Mouse (Mus musculus): ENCODE measurements around the gene Med27. TPM values are rescaled to one million over a fixed set of nuclear protein-coding genes. Genes with fewer than 3 reads are reported as not detected.

The Med27 gene
- polyA plus RNA-seq, 1 experiment from 2014 or later = 31.1 TPM

- H3K4me2 ChIP-seq (ENCODE audit: low read depth, low read length) = no peak overlapping the region
- WGBS = 65% methylated on average over 2 of the region's 2 CpGs
- no peak overlapping the region for H3K27ac ChIP-seq (ENCODE audit: low read length)
- no peak overlapping the region for H3K9ac ChIP-seq (ENCODE audit: low read length)
- no peaks in the 10 kb centered on the region for H3K27me3 ChIP-seq (ENCODE audit: control insufficient read depth, insufficient read depth, low read length)
- no peaks in the 10 kb centered on the region for H3K36me3 ChIP-seq (ENCODE audit: control insufficient read depth, insufficient read depth)
- no peaks in the 10 kb centered on the region for H3K9me3 ChIP-seq (replicated peaks; ENCODE audit: control insufficient read depth, low read length)
- no peak overlapping the region for H3K4me3 ChIP-seq (ENCODE audit: low read length)
- H3K4me1 ChIP-seq (ENCODE audit: control insufficient read depth, insufficient read depth, low read length) = 0 out of 2 replicates have a peak, but pooled peaks cover 9% of the 10 kb centered on the region
- ATAC-seq (replicated peaks; ENCODE audit: extremely low read depth, insufficient read depth, low FRiP score) = no peak; the same call in 1 of the 2 replicates
Observed at GRCm38 (mm10) chr2:29485519-29485918, 138.9 kb downstream of the Med27 start.

GRCm38 (mm10) chr2:29486491-29486890 is 139.9 kb downstream of the Med27 start:
- ATAC-seq (replicated peaks; ENCODE audit: extremely low read depth, insufficient read depth, low FRiP score) = no peak
- Histone ChIP-seq H3K27ac (ENCODE audit: low read length) (no peak overlapping the region), H3K36me3 (ENCODE audit: control insufficient read depth, insufficient read depth) (no peaks in the 10 kb centered on the region), H3K4me3 (ENCODE audit: low read length) (no peak overlapping the region), H3K27me3 (ENCODE audit: control insufficient read depth, insufficient read depth, low read length) (no peaks in the 10 kb centered on the region), H3K9ac (ENCODE audit: low read length) (no peak overlapping the region), H3K9me3 (replicated peaks; ENCODE audit: control insufficient read depth, low read length) (no peaks in the 10 kb centered on the region), H3K4me1 (ENCODE audit: control insufficient read depth, insufficient read depth, low read length) (0 out of 2 replicates have a peak, but pooled peaks cover 9% of the 10 kb centered on the region), H3K4me2 (ENCODE audit: low read depth, low read length) (no peak overlapping the region)
- whole genome bisulfite sequencing = 88% methylated on average over 7 of the region's 7 CpGs

DNA sequence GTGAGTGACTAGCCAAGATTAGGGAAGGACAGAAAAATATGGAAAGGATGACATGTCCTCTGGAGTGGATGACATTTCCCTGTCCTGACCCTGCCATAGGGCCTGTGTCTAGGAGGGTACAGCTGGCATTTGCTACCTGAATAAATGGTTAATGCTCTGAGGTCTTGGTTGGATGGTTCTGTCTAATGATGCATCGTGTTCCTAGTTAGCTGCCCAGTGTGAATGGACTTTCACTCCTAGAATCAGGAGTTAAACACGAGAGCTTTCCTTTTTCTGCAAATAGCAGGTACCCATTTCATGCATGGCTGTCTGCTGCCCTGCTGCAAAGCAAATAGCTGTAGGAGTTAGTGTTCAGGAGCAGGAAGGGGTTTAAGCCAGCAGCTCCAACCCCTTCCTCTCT is 141.0 kb downstream of the Med27 start:
- Histone ChIP-seq H3K27me3 (ENCODE audit: control insufficient read depth, insufficient read depth, low read length) (no peaks in the 10 kb centered on the region), H3K4me3 (ENCODE audit: low read length) (no peak overlapping the region), H3K27ac (ENCODE audit: low read length) (no peak overlapping the region), H3K4me2 (ENCODE audit: low read depth, low read length) (no peak overlapping the region), H3K4me1 (ENCODE audit: control insufficient read depth, insufficient read depth, low read length) (0 out of 2 replicates have a peak, but pooled peaks cover 2% of the 10 kb centered on the region), H3K9ac (ENCODE audit: low read length) (no peak overlapping the region), H3K9me3 (replicated peaks; ENCODE audit: control insufficient read depth, low read length) (no peaks in the 10 kb centered on the region), H3K36me3 (ENCODE audit: control insufficient read depth, insufficient read depth) (no peaks in the 10 kb centered on the region)
- WGBS = 82% methylated on average over 2 of the region's 2 CpGs
- no peak for ATAC-seq (replicated peaks; ENCODE audit: extremely low read depth, insufficient read depth, low FRiP score)

- H3K4me1 ChIP-seq (ENCODE audit: control insufficient read depth, insufficient read depth, low read length) = peaks cover 10% of the 10 kb centered on the region
- no peaks in the 10 kb centered on the region for H3K36me3 ChIP-seq (ENCODE audit: control insufficient read depth, insufficient read depth)
- no peak overlapping the region for H3K9ac ChIP-seq (ENCODE audit: low read length)
- no peak overlapping the region for H3K27ac ChIP-seq (ENCODE audit: low read length)
- WGBS = 84% methylated on average over 13 of the region's 13 CpGs
- ATAC-seq (replicated peaks; ENCODE audit: extremely low read depth, insufficient read depth, low FRiP score) = no peak
- no peaks in the 10 kb centered on the region for H3K27me3 ChIP-seq (ENCODE audit: control insufficient read depth, insufficient read depth, low read length)
- no peak overlapping the region for H3K4me2 ChIP-seq (ENCODE audit: low read depth, low read length)
- H3K4me3 ChIP-seq (ENCODE audit: low read length) = no peak overlapping the region
- H3K9me3 ChIP-seq (replicated peaks; ENCODE audit: control insufficient read depth, low read length) = no peaks in the 10 kb centered on the region
Observed at GRCm38 (mm10) chr2:29488379-29489236, 142.0 kb downstream of the Med27 start.

DNA sequence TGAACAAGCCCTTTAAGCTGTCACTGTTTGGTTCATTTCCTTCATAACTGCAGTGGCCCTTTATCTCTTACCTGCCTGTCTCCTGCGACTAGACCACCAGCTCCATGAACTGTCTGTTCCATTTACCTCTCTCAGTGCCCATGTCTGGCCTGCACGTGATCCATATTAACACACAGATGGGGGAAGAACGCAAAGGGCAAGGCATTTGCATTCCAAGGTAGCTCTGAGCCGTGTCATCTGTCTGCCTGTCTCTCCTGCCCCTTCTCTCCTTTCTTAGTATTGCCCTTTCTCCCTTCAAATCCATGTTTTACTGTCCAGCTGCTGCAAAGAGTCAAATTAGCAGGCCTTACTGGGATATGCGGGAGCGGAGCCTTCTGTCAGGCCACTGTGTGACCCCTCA is 145.0 kb downstream of the Med27 start:
- Histone ChIP-seq H3K9me3 (replicated peaks; ENCODE audit: control insufficient read depth, low read length) (no peaks in the 10 kb centered on the region), H3K27ac (ENCODE audit: low read length) (no peak overlapping the region), H3K36me3 (ENCODE audit: control insufficient read depth, insufficient read depth) (no peaks in the 10 kb centered on the region), H3K4me1 (ENCODE audit: control insufficient read depth, insufficient read depth, low read length) (peaks cover 13% of the 10 kb centered on the region), H3K9ac (ENCODE audit: low read length) (no peak overlapping the region), H3K27me3 (ENCODE audit: control insufficient read depth, insufficient read depth, low read length) (no peaks in the 10 kb centered on the region), H3K4me2 (ENCODE audit: low read depth, low read length) (no peak overlapping the region), H3K4me3 (ENCODE audit: low read length) (no peak overlapping the region)
- ATAC-seq (replicated peaks; ENCODE audit: extremely low read depth, insufficient read depth, low FRiP score) = no peak
- 87% methylated on average over 6 of the region's 6 CpGs for WGBS

DNA sequence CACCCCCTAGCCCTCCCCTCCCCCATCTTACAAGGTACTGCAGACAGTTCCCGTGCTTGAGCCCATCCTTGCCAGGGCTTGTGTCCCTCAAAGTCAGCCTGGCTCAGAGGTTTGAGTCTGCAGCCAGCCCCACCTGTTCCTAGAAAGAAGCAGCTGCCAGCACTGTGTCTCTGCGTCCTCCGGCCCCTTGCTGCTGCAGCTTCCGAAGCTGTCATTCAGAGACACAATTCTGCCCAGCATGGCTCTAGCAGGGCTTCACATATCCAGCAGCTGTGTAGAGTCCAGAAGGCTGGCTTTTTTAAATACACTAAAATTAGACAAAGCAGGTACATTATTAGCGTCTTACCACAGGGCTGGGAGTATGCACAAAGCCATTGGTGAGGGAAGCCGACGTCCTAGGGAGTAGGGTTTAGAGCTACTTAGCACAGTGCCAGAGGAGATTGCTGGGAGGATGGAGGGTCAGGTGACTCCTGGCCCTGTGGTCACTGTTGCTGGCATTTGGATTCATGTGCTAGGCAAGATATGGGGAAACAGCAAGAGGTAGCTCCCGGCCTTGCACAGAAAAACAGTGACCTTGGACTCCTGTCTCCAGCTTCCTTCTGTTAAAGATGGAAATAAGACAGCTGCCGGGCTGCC is 146.9 kb downstream of the Med27 start:
- Histone ChIP-seq H3K36me3 (ENCODE audit: control insufficient read depth, insufficient read depth) (no peaks in the 10 kb centered on the region), H3K27ac (ENCODE audit: low read length) (no peak overlapping the region; the same call in 1 of the 2 replicates), H3K4me3 (ENCODE audit: low read length) (no peak overlapping the region), H3K4me1 (ENCODE audit: control insufficient read depth, insufficient read depth, low read length) (peaks cover 13% of the 10 kb centered on the region), H3K27me3 (ENCODE audit: control insufficient read depth, insufficient read depth, low read length) (no peaks in the 10 kb centered on the region), H3K9ac (ENCODE audit: low read length) (no peak overlapping the region; the same call in 1 of the 2 replicates), H3K4me2 (ENCODE audit: low read depth, low read length) (peak overlapping the region; percentile 2), H3K9me3 (replicated peaks; ENCODE audit: control insufficient read depth, low read length) (no peaks in the 10 kb centered on the region)
- ATAC-seq (replicated peaks; ENCODE audit: extremely low read depth, insufficient read depth, low FRiP score) = peak; percentile 63; the same call in 1 of the 2 replicates
- 37% methylated on average over 9 of the region's 9 CpGs for WGBS

DNA sequence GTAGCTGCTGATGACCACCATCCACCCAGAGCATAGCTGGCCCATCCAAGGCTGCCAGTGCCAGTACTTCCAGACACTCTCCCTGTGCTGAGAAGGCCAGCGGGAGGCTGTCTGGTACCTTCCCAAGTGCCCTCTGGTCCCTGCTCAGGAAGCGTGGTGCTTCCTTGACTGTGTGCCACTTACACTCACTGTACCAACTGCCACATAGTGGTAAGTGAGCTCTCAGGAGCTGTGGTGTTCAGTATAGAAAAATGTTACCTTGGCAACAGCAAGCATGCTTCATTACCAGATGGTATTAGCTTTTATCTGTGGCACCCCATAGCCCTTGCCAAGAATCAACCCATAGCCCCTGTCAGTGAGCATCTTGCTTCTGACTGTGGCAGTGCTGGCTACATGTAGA is 148.7 kb downstream of the Med27 start:
- ATAC-seq (replicated peaks; ENCODE audit: extremely low read depth, insufficient read depth, low FRiP score) = no peak
- WGBS = 96% methylated on average over 2 of the region's 2 CpGs

GRCm38 (mm10) chr2:29500601-29501350 is 154.2 kb downstream of the Med27 start:
- Histone ChIP-seq H3K4me1 (ENCODE audit: control insufficient read depth, insufficient read depth, low read length) (no peaks in the 10 kb centered on the region), H3K36me3 (ENCODE audit: control insufficient read depth, insufficient read depth) (no peaks in the 10 kb centered on the region)
- whole genome bisulfite sequencing = 79% methylated on average over 9 of the region's 9 CpGs

More for the DNA sequence above, 148.7 kb downstream of the Med27 start:
- no peaks in the 10 kb centered on the region for H3K9me3 ChIP-seq (replicated peaks; ENCODE audit: control insufficient read depth, low read length)
- H3K27me3 ChIP-seq (ENCODE audit: control insufficient read depth, insufficient read depth, low read length) = no peaks in the 10 kb centered on the region
- H3K4me1 ChIP-seq (ENCODE audit: control insufficient read depth, insufficient read depth, low read length) = peaks cover 13% of the 10 kb centered on the region
- H3K9ac ChIP-seq (ENCODE audit: low read length) = no peak overlapping the region
- H3K27ac ChIP-seq (ENCODE audit: low read length) = no peak overlapping the region
- H3K36me3 ChIP-seq (ENCODE audit: control insufficient read depth, insufficient read depth) = no peaks in the 10 kb centered on the region
- no peak overlapping the region for H3K4me3 ChIP-seq (ENCODE audit: low read length)
- H3K4me2 ChIP-seq (ENCODE audit: low read depth, low read length) = no peak overlapping the region

More at GRCm38 (mm10) chr2:29500601-29501350, 154.2 kb downstream of the Med27 start:
- H3K27me3 ChIP-seq (ENCODE audit: control insufficient read depth, insufficient read depth, low read length) = no peaks in the 10 kb centered on the region
- no peak overlapping the region for H3K9ac ChIP-seq (ENCODE audit: low read length)
- H3K4me2 ChIP-seq (ENCODE audit: low read depth, low read length) = no peak overlapping the region
- no peak for ATAC-seq (replicated peaks; ENCODE audit: extremely low read depth, insufficient read depth, low FRiP score)
- no peak overlapping the region for H3K4me3 ChIP-seq (ENCODE audit: low read length)
- H3K9me3 ChIP-seq (replicated peaks; ENCODE audit: control insufficient read depth, low read length) = no peaks in the 10 kb centered on the region
- no peak overlapping the region for H3K27ac ChIP-seq (ENCODE audit: low read length)
